Mouse (Mus musculus) liver, embryonic 14.5 days (tissue): Measurements from ENCODE around the gene Myh14. TPM values are rescaled to one million over a fixed set of nuclear protein-coding genes. Genes with fewer than 3 reads are reported as not detected.

Source experiments
- ATAC-seq: fragments of 200-750 bp; cut with Nextera tagmentation; 2 replicates; pipeline ENCODE4 v1.8.0; 2017; ENCODE audit warnings: moderate number of reproducible peaks, mild to moderate bottlenecking, moderate library complexity; ENCODE audit not compliant: insufficient read depth
- DNase-seq, 3 experiments: peaks; one replicate each; pipeline ENCODE4 v3.0.0-alpha.2; 2012 to 2013; ENCODE audit warnings: low read depth in 3 of 3, low spot score in 3 of 3
- H3K27ac ChIP-seq: fragments of 300-500 bp; sonication (generic); 2 replicates; pipeline ENCODE4 v1.5.1; 2014; ENCODE audit warnings: moderate library complexity, mild to moderate bottlenecking, control low read depth, inconsistent platforms
- H3K27me3 ChIP-seq: fragments of 300-500 bp; sonication (generic); 2 replicates; pipeline ENCODE4 v1.6.1; 2014; ENCODE audit warnings: mild to moderate bottlenecking, low read length, moderate library complexity; ENCODE audit not compliant: control insufficient read depth, insufficient read depth
- H3K36me3 ChIP-seq: fragments of 300-500 bp; sonication (generic); replicated peaks from 2 replicates; pipeline ENCODE4 v1.6.1; 2014; ENCODE audit warnings: low read depth; ENCODE audit not compliant: control insufficient read depth, insufficient read depth
- H3K4me1 ChIP-seq, 2 experiments: fragments of 200-500 bp in 1 of 2; fragments of 300-500 bp in 1 of 2; sonication (generic) in 1 of 2; replicated peaks; 2 replicates each; pipeline ENCODE4 v1.6.1; 2012 to 2014; ENCODE audit warnings: antibody characterized with exemption in 1 of 2, inconsistent platforms in 1 of 2, low read length in 1 of 2; ENCODE audit not compliant: control insufficient read depth in 2 of 2, insufficient read depth in 2 of 2
- H3K4me2 ChIP-seq: fragments of 300-500 bp; sonication (generic); 2 replicates; pipeline ENCODE4 v1.6.1; 2014; ENCODE audit warnings: low read depth, mild to moderate bottlenecking, control low read depth, moderate library complexity
- H3K4me3 ChIP-seq, 2 experiments: fragments of 200-500 bp in 1 of 2; fragments of 300-500 bp in 1 of 2; sonication (generic) in 1 of 2; 2 replicates each; pipeline ENCODE4 v1.5.1; 2012 to 2014; ENCODE audit warnings: low read depth in 2 of 2, low read length in 2 of 2, mild to moderate bottlenecking in 2 of 2, control low read depth in 1 of 2, inconsistent platforms in 1 of 2, moderate library complexity in 1 of 2; ENCODE audit not compliant: insufficient read depth in 1 of 2
- H3K9ac ChIP-seq: fragments of 300-500 bp; sonication (generic); replicated peaks from 2 replicates; pipeline ENCODE4 v1.6.1; 2014; ENCODE audit warnings: mild to moderate bottlenecking, control low read depth, moderate library complexity
- H3K9me3 ChIP-seq: fragments of 300-500 bp; sonication (generic); 2 replicates; pipeline ENCODE4 v1.6.1; 2016; ENCODE audit warnings: low read length, mixed read lengths; ENCODE audit not compliant: control insufficient read depth
- CTCF ChIP-seq: IDR thresholded peaks from 2 replicates; pipeline ENCODE4 v1.5.1; 2016; ENCODE audit warnings: antibody characterized with exemption, low read depth, control low read depth
- EP300 ChIP-seq: IDR thresholded peaks from 2 replicates; pipeline ENCODE4 v1.6.1; 2016; ENCODE audit warnings: antibody characterized with exemption, low read depth
- WGBS: fragments of 180-500 bp; shearing (Covaris S2); extraction: QIAGEN DNeasy Blood & Tissue Kit; methylation state at CpG from one replicate; pipeline ENCODE4 v1.1.7; 2014; ENCODE audit not compliant: insufficient replicate concordance; 5-methylcytosine and 5-hydroxymethylcytosine counted together
- polyA plus RNA-seq, 2 experiments: library from polyadenylated mRNA; depleted of rRNA in 1 of 2; stranded (reverse) in 1 of 2; unstranded in 1 of 2; fragments of >200 nt; fragmentation: Nextera tagmentation in 1 of 2; extraction: Ambion mirVana in 1 of 2; gene quantifications; 2 replicates each; pipeline versions ENCODE4 v1.2.1 to v1.2.3; 2012 to 2014

Gene Myh14
- polyA plus RNA-seq, 2 experiments, result 0.09 to 0.15 TPM

- Histone ChIP-seq H3K9ac (no peak overlapping the region), H3K36me3 (no peaks in the 10 kb centered on the region), H3K27me3 (peaks cover 7% of the 10 kb centered on the region), H3K4me2 (no peak overlapping the region), H3K4me1 (peaks cover 0 to 4% of the 10 kb centered on the region in 2 experiments; a peak in 1 of 4 replicates), H3K27ac (no peak overlapping the region), H3K9me3 (no peaks in the 10 kb centered on the region), H3K4me3 (no peak overlapping the region)
- DNase-seq (no peak), ATAC-seq (no peak)
- 62% methylated on average over 6 of the region's 6 CpGs for WGBS
- TF ChIP-seq CTCF, result no peak
- TF ChIP-seq EP300, result no peak
These were observed 4.5 kb upstream of the Myh14 start for GRCm38 (mm10) chr7:44675171-44675570.

DNA sequence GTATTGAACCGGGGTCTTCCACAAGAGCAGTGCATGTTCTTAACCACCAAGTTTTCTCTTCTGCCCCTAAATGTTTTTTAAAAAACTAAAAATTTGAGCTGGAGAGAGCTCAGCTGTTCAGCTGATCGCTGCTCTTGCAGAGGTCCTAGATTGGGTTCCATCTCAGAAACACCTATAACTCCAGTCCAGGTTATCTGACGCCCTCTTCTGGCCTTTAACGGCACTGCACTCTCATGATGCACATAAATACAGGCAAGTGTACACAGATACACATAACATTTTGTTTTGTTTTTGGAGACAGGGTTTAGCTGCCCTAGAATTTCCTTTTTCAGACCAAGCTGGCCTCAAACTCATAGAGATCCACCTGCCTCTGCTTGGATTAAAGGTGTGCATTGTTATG is 3.9 kb upstream of the Myh14 start:
- WGBS, result 50% methylated on average over 4 of the region's 4 CpGs
- no peak overlapping the region for H3K4me3 ChIP-seq
- H3K9ac ChIP-seq, result no peak overlapping the region
- H3K27ac ChIP-seq, result no peak overlapping the region
- no peak for TF ChIP-seq EP300
- TF ChIP-seq CTCF, result no peak
- no peaks in the 10 kb centered on the region for H3K9me3 ChIP-seq
- H3K27me3 ChIP-seq, result peaks cover 7% of the 10 kb centered on the region
- no peak overlapping the region for H3K4me2 ChIP-seq
- H3K4me1 ChIP-seq, result peaks cover 0 to 4% of the 10 kb centered on the region in 2 experiments; a peak in 1 of 4 replicates
- no peak for ATAC-seq
- no peaks in the 10 kb centered on the region for H3K36me3 ChIP-seq
- no peak for DNase-seq

DNA sequence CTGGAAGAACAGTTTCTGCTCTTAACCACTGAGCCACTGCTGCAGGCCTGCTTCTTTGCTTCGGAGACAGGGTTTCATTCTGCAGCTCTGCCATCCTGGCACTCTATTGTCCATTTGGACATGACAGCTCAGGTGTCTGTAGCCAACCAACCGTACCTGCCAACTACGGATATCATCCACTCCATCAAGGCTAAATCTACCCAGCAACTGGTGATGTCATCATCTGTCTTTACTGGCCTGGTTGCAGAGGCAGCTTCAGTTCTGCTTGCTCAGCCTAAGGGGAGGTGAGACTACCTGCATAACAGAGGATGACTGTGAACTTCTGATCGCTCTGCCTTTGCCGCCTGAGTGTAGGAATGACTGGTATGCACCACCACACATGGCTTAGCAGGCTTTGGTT is 1.6 kb upstream of the Myh14 start:
- H3K27me3 ChIP-seq, result peaks cover 7% of the 10 kb centered on the region
- H3K4me2 ChIP-seq, result no peak overlapping the region
- DNase-seq, result no peak
- H3K36me3 ChIP-seq, result no peaks in the 10 kb centered on the region
- WGBS, result 58% methylated on average over 5 of the region's 5 CpGs
- TF ChIP-seq CTCF, result no peak
- TF ChIP-seq EP300, result no peak
- no peak overlapping the region for H3K4me3 ChIP-seq
- H3K9ac ChIP-seq, result no peak overlapping the region
- ATAC-seq, result no peak
- H3K4me1 ChIP-seq, result peaks cover 0 to 4% of the 10 kb centered on the region in 2 experiments; a peak in 1 of 4 replicates
- H3K9me3 ChIP-seq, result no peaks in the 10 kb centered on the region
- H3K27ac ChIP-seq, result no peak overlapping the region

DNA sequence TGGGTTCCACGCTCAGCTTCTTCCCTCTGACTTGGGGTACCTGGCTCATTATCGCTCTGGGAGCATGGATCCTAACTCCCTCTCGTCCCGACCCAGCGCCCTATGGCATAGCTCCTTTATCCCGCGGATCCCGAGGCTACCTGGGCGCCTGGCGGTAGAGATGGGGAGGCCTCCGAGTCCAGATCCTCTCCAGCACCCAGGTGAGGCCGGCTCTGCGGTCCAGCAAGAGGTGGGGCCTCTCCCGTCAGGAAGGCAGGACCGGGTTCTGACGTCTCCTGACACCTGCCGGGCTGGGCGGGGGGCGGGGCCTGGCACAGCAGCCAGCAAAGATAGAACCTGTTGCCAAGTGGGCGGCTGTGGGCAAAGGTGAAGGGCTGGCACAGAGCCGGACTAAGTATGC is 1.5 kb downstream of the Myh14 start:
- DNase-seq (no peak), ATAC-seq (no peak)
- Histone ChIP-seq H3K4me2 (no peak overlapping the region), H3K36me3 (no peaks in the 10 kb centered on the region), H3K27me3 (peaks cover 7% of the 10 kb centered on the region), H3K27ac (no peak overlapping the region), H3K9me3 (no peaks in the 10 kb centered on the region), H3K9ac (no peak overlapping the region), H3K4me1 (peaks cover 0 to 4% of the 10 kb centered on the region in 2 experiments; a peak in 1 of 4 replicates), H3K4me3 (no peak overlapping the region)
- TF ChIP-seq CTCF (no peak), EP300 (no peak)
- WGBS, result 13% methylated on average over 21 of the region's 21 CpGs

DNA sequence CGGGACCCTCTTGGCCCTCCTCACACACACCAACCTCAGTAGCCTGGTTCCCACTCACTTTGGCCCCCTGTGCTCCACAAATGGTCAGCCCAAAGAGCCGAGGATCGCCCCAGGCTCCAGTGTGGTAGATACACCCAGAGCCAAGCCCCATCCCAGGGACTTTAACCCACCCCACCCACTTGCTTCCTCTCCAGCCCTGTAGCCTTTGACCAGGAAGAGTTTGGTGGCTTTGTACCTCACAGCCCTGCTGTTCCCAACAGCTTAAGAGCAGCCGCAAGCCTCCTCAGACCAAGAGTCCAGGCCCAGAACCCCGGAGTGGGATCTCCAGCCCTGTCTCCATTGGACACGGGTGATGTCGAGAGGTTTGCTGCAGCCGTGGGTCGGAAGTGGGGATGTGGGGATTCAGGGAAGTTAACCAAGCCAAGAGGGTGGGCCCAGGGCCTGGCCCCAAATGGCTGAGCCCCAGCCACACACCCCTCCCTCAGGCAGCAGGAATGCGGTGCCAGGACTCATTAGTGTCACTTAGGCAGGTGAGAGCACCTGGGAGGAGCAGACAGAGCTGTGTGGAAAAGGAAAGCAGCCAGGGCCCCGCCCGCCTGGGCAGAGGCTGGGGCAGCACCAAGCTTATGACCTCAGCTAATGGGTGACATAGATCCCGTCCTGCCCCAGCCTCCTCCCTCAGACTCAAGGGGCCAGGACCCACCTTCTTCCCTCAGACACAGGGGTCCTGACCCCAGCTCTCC is 2.5 kb downstream of the Myh14 start:
- Histone ChIP-seq H3K27me3 (peaks cover 7% of the 10 kb centered on the region), H3K4me1 (peaks cover 0 to 4% of the 10 kb centered on the region in 2 experiments; a peak in 1 of 4 replicates), H3K36me3 (no peaks in the 10 kb centered on the region), H3K9ac (no peak overlapping the region), H3K27ac (no peak overlapping the region), H3K9me3 (no peaks in the 10 kb centered on the region), H3K4me3 (no peak overlapping the region), H3K4me2 (no peak overlapping the region)
- WGBS, result 42% methylated on average over 13 of the region's 13 CpGs
- no peak for DNase-seq
- ATAC-seq, result no peak
- no peak for TF ChIP-seq CTCF
- TF ChIP-seq EP300, result no peak
